Mouse (Mus musculus): ENCODE measurements at regions not wholly inside any gene's neighbourhood (a gene's known extent, or its start where the extent isn't known, plus 50 kb on each side); places are given as distances from the start of the nearest gene placed in this dataset.

DNA sequence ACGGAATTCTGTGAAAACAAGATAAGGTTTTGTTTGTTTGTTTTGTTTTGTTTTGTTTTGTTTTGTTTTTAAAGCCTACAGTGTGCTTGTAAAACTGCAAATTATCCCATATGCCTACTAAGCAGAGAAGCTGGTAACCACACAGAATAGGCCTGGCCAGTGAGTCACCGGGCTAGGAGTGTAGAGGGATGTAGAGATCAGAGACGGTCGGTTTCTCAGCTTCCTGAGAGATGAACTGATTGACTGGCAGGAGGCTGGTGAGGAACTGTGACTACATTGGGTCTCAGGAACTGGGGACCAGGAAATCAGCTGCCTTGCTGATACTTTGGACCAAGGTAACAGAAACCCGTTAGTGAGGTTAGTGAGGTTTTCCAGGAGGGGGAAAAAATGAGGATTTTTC is 100.6 kb upstream of the Hmga2 start:
- 73% methylated on average over 5 of the region's 5 CpGs for WGBS
- ATAC-seq (replicated peaks; ENCODE audit: low FRiP score, low read depth): no peak

DNA sequence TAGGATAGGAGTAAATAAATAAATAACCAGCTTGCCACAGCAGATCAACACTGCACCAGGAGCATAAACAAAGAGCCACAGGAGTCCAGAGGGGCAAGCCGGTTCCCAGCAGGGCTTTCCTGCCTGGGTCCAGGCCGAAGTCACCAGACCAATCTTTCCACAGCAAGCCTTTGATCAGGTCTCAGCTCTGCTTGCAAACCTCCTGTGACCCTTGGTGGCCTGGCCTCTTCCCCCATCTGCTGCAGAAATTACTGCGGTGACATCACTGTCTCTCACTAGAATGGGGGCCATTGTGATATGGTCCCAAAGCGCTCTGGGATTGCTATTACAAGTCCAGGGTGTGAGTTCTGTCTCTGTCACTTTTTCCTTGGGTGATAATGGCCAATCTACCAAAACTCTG is 99.9 kb upstream of the Hmga2 start:
- Histone ChIP-seq H3K4me3 (replicated peaks; ENCODE audit: low read depth, low read length) (no peak overlapping the region), H3K27me3 (ENCODE audit: insufficient read depth, low read length) (no peaks in the 10 kb centered on the region), H3K4me1 (replicated peaks; ENCODE audit: insufficient read depth, low read length) (no peaks in the 10 kb centered on the region), H3K9ac (ENCODE audit: low read depth, low read length) (no peak overlapping the region), H3K36me3 (ENCODE audit: insufficient read depth, low read length) (no peaks in the 10 kb centered on the region), H3K27ac (no peak overlapping the region), H3K4me2 (ENCODE audit: low read length) (no peak overlapping the region), H3K9me3 (replicated peaks; ENCODE audit: low read length) (no peaks in the 10 kb centered on the region)
- 42% methylated on average over 4 of the region's 4 CpGs for WGBS
- DNase-seq (ENCODE audit: low spot score) (no peak), ATAC-seq (replicated peaks; ENCODE audit: low FRiP score, low read depth) (no peak)
- no peak for TF ChIP-seq CTCF (IDR thresholded peaks at IDR 0.05; ENCODE audit: low read depth)

More for the DNA sequence above, 100.6 kb upstream of the Hmga2 start:
- no peak for TF ChIP-seq CTCF (IDR thresholded peaks at IDR 0.05; ENCODE audit: low read depth)
- Histone ChIP-seq H3K9ac (ENCODE audit: low read depth, low read length) (no peak overlapping the region), H3K36me3 (ENCODE audit: insufficient read depth, low read length) (no peaks in the 10 kb centered on the region), H3K27me3 (ENCODE audit: insufficient read depth, low read length) (no peaks in the 10 kb centered on the region), H3K9me3 (replicated peaks; ENCODE audit: low read length) (no peaks in the 10 kb centered on the region), H3K27ac (no peak overlapping the region), H3K4me2 (ENCODE audit: low read length) (no peak overlapping the region), H3K4me1 (replicated peaks; ENCODE audit: insufficient read depth, low read length) (no peaks in the 10 kb centered on the region), H3K4me3 (replicated peaks; ENCODE audit: low read depth, low read length) (no peak overlapping the region)
- DNase-seq (ENCODE audit: low spot score): no peak

DNA sequence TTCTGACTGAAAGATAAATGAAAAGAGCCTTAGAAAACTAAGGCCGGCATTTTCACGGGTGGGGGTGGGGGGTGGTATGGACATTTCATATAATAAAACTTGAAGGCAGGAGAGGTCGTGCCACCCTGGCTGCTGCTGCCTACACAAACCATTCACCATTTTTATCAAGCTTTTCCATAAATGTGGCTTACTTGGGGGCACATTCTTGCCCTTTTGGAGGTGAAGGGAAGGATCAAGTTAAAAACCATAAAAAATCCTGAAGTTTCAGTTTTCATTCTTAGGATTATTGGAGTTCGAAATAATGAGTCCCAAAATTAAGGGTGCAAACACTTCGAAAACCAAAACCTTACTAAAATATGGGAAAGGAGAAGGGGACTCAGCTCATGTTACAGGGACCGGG is 95.1 kb upstream of the Hmga2 start:
- 7% methylated on average over 6 of the region's 6 CpGs for WGBS
- no peak for DNase-seq (ENCODE audit: low spot score)

DNA sequence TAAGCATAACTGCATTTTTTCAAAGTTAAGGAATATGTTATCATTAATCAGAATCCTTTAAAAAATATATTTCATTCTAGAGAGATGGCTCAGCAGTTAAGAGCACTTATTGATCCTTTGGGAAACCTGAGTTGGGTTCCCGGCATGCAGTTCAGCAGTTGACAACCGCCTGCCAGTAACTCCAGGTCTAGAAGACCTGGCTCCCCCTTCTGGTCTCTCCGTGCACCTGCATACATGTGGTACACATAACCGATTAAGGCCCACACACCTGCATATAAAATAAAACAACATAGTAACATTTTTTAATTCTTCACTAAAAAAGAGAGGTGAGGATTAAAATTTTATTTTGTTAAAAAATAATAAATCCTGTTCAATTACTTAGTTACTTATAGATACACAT is 89.7 kb upstream of the Hmga2 start:
- ATAC-seq (replicated peaks; ENCODE audit: low FRiP score, low read depth): no peak

More for the DNA sequence above, 95.1 kb upstream of the Hmga2 start:
- H3K9ac ChIP-seq (ENCODE audit: low read depth, low read length): no peak overlapping the region
- TF ChIP-seq CTCF (IDR thresholded peaks at IDR 0.05; ENCODE audit: low read depth): no peak
- no peaks in the 10 kb centered on the region for H3K9me3 ChIP-seq (replicated peaks; ENCODE audit: low read length)
- H3K36me3 ChIP-seq (ENCODE audit: insufficient read depth, low read length): no peaks in the 10 kb centered on the region
- ATAC-seq (replicated peaks; ENCODE audit: low FRiP score, low read depth): no peak
- H3K27ac ChIP-seq: no peak overlapping the region
- 0 out of 2 replicates have a peak overlapping the region, but pooled peaks have one; percentile 27 for H3K4me2 ChIP-seq (ENCODE audit: low read length)
- H3K4me1 ChIP-seq (replicated peaks; ENCODE audit: insufficient read depth, low read length): no peaks in the 10 kb centered on the region
- no peaks in the 10 kb centered on the region for H3K27me3 ChIP-seq (ENCODE audit: insufficient read depth, low read length)
- H3K4me3 ChIP-seq (replicated peaks; ENCODE audit: low read depth, low read length): no peak overlapping the region

DNA sequence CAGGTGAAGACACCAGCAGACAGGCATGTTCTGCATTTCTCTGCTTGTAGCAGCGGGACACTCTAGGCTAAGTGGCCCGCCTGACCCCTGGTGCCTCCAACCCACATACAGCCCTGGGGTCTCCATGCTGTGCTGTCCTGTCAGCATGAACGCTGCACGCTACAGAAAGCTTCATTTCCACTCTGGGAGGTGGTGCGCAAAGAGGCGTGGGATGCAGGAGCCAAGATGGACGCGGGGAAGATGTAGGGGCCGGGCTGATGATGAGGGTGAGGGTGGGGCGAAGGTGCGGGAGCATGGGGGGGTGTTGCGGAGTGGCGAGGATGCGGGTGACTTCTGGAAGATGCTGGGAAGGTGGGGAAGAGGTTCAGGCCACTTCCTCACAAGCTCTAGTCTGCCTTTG is 88.6 kb upstream of the Hmga2 start:
- H3K36me3 ChIP-seq (ENCODE audit: insufficient read depth, low read length): no peaks in the 10 kb centered on the region
- H3K4me3 ChIP-seq (replicated peaks; ENCODE audit: low read depth, low read length): 0 out of 2 replicates have a peak overlapping the region, but pooled peaks have one; percentile 1
- DNase-seq (ENCODE audit: low spot score): no peak
- no peaks in the 10 kb centered on the region for H3K9me3 ChIP-seq (replicated peaks; ENCODE audit: low read length)
- WGBS: 28% methylated on average over 14 of the region's 14 CpGs
- no peak overlapping the region for H3K27ac ChIP-seq
- no peaks in the 10 kb centered on the region for H3K27me3 ChIP-seq (ENCODE audit: insufficient read depth, low read length)
- no peak for ATAC-seq (replicated peaks; ENCODE audit: low FRiP score, low read depth)
- peak overlapping the region; percentile 25 for H3K4me2 ChIP-seq (ENCODE audit: low read length)
- H3K4me1 ChIP-seq (replicated peaks; ENCODE audit: insufficient read depth, low read length): no peaks in the 10 kb centered on the region
- H3K9ac ChIP-seq (ENCODE audit: low read depth, low read length): no peak overlapping the region
- TF ChIP-seq CTCF (IDR thresholded peaks at IDR 0.05; ENCODE audit: low read depth): no peak

More for the DNA sequence above, 89.7 kb upstream of the Hmga2 start:
- no peak for DNase-seq (ENCODE audit: low spot score)
- TF ChIP-seq CTCF (IDR thresholded peaks at IDR 0.05; ENCODE audit: low read depth): peak; percentile 17; the same call in 1 of the 2 replicates
- Histone ChIP-seq H3K27ac (no peak overlapping the region), H3K4me1 (replicated peaks; ENCODE audit: insufficient read depth, low read length) (no peaks in the 10 kb centered on the region), H3K9ac (ENCODE audit: low read depth, low read length) (no peak overlapping the region), H3K36me3 (ENCODE audit: insufficient read depth, low read length) (no peaks in the 10 kb centered on the region), H3K4me3 (replicated peaks; ENCODE audit: low read depth, low read length) (no peak overlapping the region), H3K4me2 (ENCODE audit: low read length) (no peak overlapping the region), H3K9me3 (replicated peaks; ENCODE audit: low read length) (no peaks in the 10 kb centered on the region), H3K27me3 (ENCODE audit: insufficient read depth, low read length) (no peaks in the 10 kb centered on the region)
- WGBS: 98% methylated on average over 4 of the region's 4 CpGs

DNA sequence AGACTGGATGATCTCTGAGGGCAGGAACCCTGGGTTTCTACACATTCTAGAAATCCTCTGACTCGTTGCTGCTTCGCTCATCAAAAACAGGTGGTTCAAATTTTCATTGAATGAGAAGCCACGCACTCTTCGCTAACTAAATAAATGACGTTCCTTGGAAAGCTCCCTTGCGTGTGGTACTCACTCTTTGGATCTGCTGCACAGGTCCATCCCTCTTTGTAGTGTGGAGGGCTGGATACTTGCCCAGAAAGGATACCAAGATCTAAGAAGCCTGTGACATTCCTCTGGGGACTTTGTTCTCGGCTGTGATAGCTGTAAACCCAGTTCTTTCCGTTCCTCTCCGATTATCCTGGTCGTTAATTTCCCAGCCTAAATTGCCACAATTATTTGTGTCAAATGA is 87.7 kb upstream of the Hmga2 start:
- no peak overlapping the region for H3K4me3 ChIP-seq (replicated peaks; ENCODE audit: low read depth, low read length)
- ATAC-seq (replicated peaks; ENCODE audit: low FRiP score, low read depth) (no peak), DNase-seq (ENCODE audit: low spot score) (peak; percentile 60)
- H3K27ac ChIP-seq: no peak overlapping the region
- H3K9ac ChIP-seq (ENCODE audit: low read depth, low read length): no peak overlapping the region
- H3K27me3 ChIP-seq (ENCODE audit: insufficient read depth, low read length): no peaks in the 10 kb centered on the region
- no peaks in the 10 kb centered on the region for H3K4me1 ChIP-seq (replicated peaks; ENCODE audit: insufficient read depth, low read length)
- no peaks in the 10 kb centered on the region for H3K9me3 ChIP-seq (replicated peaks; ENCODE audit: low read length)
- H3K4me2 ChIP-seq (ENCODE audit: low read length): 0 out of 2 replicates have a peak overlapping the region, but pooled peaks have one; percentile 13
- H3K36me3 ChIP-seq (ENCODE audit: insufficient read depth, low read length): no peaks in the 10 kb centered on the region
- WGBS: 23% methylated on average over 10 of the region's 10 CpGs
- TF ChIP-seq CTCF (IDR thresholded peaks at IDR 0.05; ENCODE audit: low read depth): no peak

DNA sequence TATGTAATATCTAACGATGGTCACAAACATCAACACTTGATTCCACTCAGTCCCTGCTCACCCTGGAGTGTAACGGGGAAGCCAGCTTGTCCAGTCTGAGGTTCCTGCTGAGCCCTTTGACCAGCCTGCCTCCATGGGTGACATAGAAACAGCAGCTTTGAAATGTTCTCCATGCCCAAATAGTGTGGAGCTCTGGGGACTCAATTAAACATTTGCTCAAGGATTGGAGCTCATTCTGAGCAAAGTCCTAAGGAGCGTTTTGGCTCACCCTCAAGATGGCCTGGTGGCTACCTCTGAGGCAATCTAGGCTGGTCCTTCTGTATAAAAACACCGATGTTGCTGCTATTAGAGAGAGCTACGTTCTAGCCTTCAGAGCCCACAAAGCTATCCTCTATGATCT is 85.6 kb upstream of the Hmga2 start:
- Histone ChIP-seq H3K9me3 (replicated peaks; ENCODE audit: low read length) (no peaks in the 10 kb centered on the region), H3K9ac (ENCODE audit: low read depth, low read length) (no peak overlapping the region), H3K4me2 (ENCODE audit: low read length) (no peak overlapping the region), H3K4me1 (replicated peaks; ENCODE audit: insufficient read depth, low read length) (no peaks in the 10 kb centered on the region), H3K27me3 (ENCODE audit: insufficient read depth, low read length) (no peaks in the 10 kb centered on the region), H3K36me3 (ENCODE audit: insufficient read depth, low read length) (no peaks in the 10 kb centered on the region), H3K27ac (no peak overlapping the region), H3K4me3 (replicated peaks; ENCODE audit: low read depth, low read length) (no peak overlapping the region)
- DNase-seq (ENCODE audit: low spot score): no peak
- no peak for ATAC-seq (replicated peaks; ENCODE audit: low FRiP score, low read depth)
- 92% methylated on average over 5 of the region's 5 CpGs for WGBS
- TF ChIP-seq CTCF (IDR thresholded peaks at IDR 0.05; ENCODE audit: low read depth): no peak
